Mouse (Mus musculus): ENCODE measurements around the gene Coch. TPM values are rescaled to one million over a fixed set of nuclear protein-coding genes. Genes with fewer than 3 reads are reported as not detected.
"Not testable (repeated sequence)": the region's sequence is repeated elsewhere in the genome, so short reads cannot be mapped to it uniquely, and the experiment has no call there.

The Coch gene
- polyA plus RNA-seq, 1 experiment, result not detected

DNA sequence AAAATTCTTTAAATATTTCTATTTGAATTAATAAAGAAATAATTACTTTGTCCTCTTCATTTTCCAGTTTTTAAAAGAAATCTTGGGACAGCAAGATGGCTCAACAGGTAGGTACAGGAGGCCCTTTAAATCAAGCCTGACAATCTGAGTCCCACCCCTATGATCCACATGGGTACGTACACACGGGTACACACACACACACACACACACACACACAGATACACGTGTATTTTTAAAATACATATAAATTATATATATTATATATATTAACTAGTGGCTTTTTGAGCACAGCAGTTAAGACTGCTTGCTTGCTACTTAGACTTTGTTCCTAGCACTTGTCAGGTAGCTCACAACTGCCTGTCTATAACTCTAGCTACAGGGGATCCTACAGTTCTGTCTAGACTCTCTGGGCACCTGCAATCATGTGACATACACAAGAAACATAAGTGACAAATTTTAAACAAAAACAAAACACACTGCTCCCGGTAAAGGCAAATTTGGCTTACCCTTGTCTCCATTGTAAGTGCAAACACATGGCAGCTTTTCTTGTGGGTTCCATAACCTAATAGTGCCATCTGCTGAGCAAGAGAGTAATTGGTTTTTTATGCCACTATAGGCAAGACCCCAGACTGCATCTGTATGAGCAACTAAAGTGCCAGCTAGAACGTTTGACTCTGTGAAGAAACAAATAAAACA, 29.7 kb downstream of the Coch start:
- WGBS, result 84% methylated on average over 5 of the region's 5 CpGs
- no peak for TF ChIP-seq CTCF (IDR thresholded peaks at IDR 0.05; ENCODE audit: control insufficient read depth, insufficient read depth, low read length)
- TF ChIP-seq POLR2A (IDR thresholded peaks at IDR 0.05; ENCODE audit: borderline replicate concordance, control insufficient read depth, low read depth, low read length), result no peak
- Histone ChIP-seq H3K27ac (ENCODE audit: control insufficient read depth, insufficient read depth, low read depth, low read length, poor library complexity) (no peak overlapping the region), H3K4me3 (replicated peaks; ENCODE audit: control insufficient read depth, low read depth, low read length) (no peak overlapping the region), H3K4me1 (ENCODE audit: control insufficient read depth, insufficient read depth, low read length) (no peaks in the 10 kb centered on the region)

- TF ChIP-seq CTCF (IDR thresholded peaks at IDR 0.05; ENCODE audit: control insufficient read depth, insufficient read depth, low read length) (no peak), POLR2A (IDR thresholded peaks at IDR 0.05; ENCODE audit: borderline replicate concordance, control insufficient read depth, low read depth, low read length) (no peak)
- Histone ChIP-seq H3K4me1 (ENCODE audit: control insufficient read depth, insufficient read depth, low read length) (no peaks in the 10 kb centered on the region), H3K27ac (ENCODE audit: control insufficient read depth, insufficient read depth, low read depth, low read length, poor library complexity) (no peak overlapping the region), H3K4me3 (replicated peaks; ENCODE audit: control insufficient read depth, low read depth, low read length) (no peak overlapping the region)
These were observed 30.2 kb downstream of the Coch start for GRCm38 (mm10) chr12:51623366-51623694.

DNA sequence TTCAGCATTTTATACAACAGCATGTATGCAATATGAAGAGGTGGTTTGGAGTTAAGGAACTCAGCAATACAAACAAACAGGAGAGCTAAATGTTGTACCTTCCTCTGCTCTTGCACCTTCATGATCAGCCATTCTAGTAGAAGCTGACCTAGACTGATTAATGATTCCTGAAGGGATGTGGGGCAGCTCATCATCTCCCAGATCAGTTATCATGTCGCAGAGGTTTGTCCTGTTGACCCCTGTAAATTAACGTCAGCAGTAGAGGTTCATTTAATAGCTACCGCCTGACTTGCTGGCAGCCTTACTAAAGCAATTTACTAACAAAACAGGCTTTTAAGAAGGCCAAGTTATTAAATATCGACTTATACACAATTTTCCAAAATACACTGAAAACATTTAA, 40.3 kb downstream of the Coch start:
- WGBS, result 85% methylated on average over 4 of the region's 4 CpGs
- no peak for TF ChIP-seq CTCF (IDR thresholded peaks at IDR 0.05; ENCODE audit: control insufficient read depth, insufficient read depth, low read length)
- no peak for TF ChIP-seq POLR2A (IDR thresholded peaks at IDR 0.05; ENCODE audit: borderline replicate concordance, control insufficient read depth, low read depth, low read length)
- H3K4me1 ChIP-seq (ENCODE audit: control insufficient read depth, insufficient read depth, low read length), result no peaks in the 10 kb centered on the region; the same call in 1 of the 2 replicates
- no peak overlapping the region for H3K4me3 ChIP-seq (replicated peaks; ENCODE audit: control insufficient read depth, low read depth, low read length)
- no peak overlapping the region for H3K27ac ChIP-seq (ENCODE audit: control insufficient read depth, insufficient read depth, low read depth, low read length, poor library complexity)

GRCm38 (mm10) chr12:51636260-51636659, 43.1 kb downstream of the Coch start:
- H3K4me1 ChIP-seq (ENCODE audit: control insufficient read depth, insufficient read depth, low read length), result no peaks in the 10 kb centered on the region; the same call in 1 of the 2 replicates
- no peak overlapping the region for H3K27ac ChIP-seq (ENCODE audit: control insufficient read depth, insufficient read depth, low read depth, low read length, poor library complexity)
- TF ChIP-seq CTCF (IDR thresholded peaks at IDR 0.05; ENCODE audit: control insufficient read depth, insufficient read depth, low read length), result no peak
- TF ChIP-seq POLR2A (IDR thresholded peaks at IDR 0.05; ENCODE audit: borderline replicate concordance, control insufficient read depth, low read depth, low read length), result no peak
- WGBS, result 84% methylated on average over 2 of the region's 2 CpGs
- no peak overlapping the region for H3K4me3 ChIP-seq (replicated peaks; ENCODE audit: control insufficient read depth, low read depth, low read length)

- 36% methylated on average over 2 of the region's 2 CpGs for WGBS
- no peak overlapping the region for H3K27ac ChIP-seq (ENCODE audit: control insufficient read depth, insufficient read depth, low read depth, low read length, poor library complexity)
These were observed 43.7 kb downstream of the Coch start for GRCm38 (mm10) chr12:51636689-51637470.

DNA sequence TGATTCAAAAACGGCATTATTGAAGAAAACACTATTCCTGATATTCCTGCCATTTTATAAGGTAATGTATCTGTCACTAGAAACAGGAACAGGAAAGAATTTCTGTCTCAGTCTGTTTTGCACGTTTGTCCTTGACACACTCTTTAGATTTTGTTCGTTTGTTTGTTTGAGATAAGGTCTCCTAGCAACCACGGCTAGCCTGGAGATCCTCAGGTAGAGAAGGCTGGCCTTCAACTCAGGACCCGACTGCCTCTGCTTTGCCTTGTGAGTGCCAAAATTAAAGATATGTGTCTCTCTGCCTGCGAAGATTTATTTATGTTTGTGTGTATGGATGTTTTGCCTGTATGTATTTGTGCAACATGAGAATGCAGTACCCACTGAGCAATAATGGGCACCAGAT, 48.7 kb downstream of the Coch start:
- Histone ChIP-seq H3K4me3 (replicated peaks; ENCODE audit: control insufficient read depth, low read depth, low read length) (no peak overlapping the region), H3K27ac (ENCODE audit: control insufficient read depth, insufficient read depth, low read depth, low read length, poor library complexity) (no peak overlapping the region), H3K4me1 (ENCODE audit: control insufficient read depth, insufficient read depth, low read length) (no peaks in the 10 kb centered on the region)
- 35% methylated on average over 6 of the region's 6 CpGs for WGBS
- TF ChIP-seq CTCF (IDR thresholded peaks at IDR 0.05; ENCODE audit: control insufficient read depth, insufficient read depth, low read length) (no peak), POLR2A (IDR thresholded peaks at IDR 0.05; ENCODE audit: borderline replicate concordance, control insufficient read depth, low read depth, low read length) (no peak)

More at GRCm38 (mm10) chr12:51636689-51637470, 43.7 kb downstream of the Coch start:
- TF ChIP-seq CTCF (IDR thresholded peaks at IDR 0.05; ENCODE audit: control insufficient read depth, insufficient read depth, low read length), result no peak
- no peak for TF ChIP-seq POLR2A (IDR thresholded peaks at IDR 0.05; ENCODE audit: borderline replicate concordance, control insufficient read depth, low read depth, low read length)
- H3K4me3 ChIP-seq (replicated peaks; ENCODE audit: control insufficient read depth, low read depth, low read length), result no peak overlapping the region
- no peaks in the 10 kb centered on the region; the same call in 1 of the 2 replicates for H3K4me1 ChIP-seq (ENCODE audit: control insufficient read depth, insufficient read depth, low read length)

DNA sequence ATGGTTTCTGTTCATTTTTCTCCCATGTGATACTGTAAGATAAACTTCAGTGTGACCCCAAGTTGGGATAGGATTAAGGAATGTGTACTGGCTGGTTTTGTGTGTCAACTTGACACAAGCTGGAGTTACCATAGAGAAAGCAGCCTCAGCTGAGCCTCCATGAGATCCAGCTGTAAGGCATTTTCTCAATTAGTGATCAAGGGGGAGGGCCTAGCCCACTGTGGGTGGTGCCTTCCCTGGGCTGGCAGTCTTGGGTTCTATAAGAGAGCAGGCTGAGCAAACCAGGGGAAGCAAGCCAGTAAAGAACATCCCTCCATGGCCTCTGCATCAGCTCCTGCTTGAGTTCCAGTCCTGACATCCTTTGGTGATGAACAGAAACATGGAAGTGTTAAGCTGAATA, 56.3 kb downstream of the Coch start:
- H3K4me1 ChIP-seq (ENCODE audit: control insufficient read depth, insufficient read depth, low read length); H3K4me3 ChIP-seq (replicated peaks; ENCODE audit: control insufficient read depth, low read depth, low read length); H3K27ac ChIP-seq (ENCODE audit: control insufficient read depth, insufficient read depth, low read depth, low read length, poor library complexity): not testable (repeated sequence)

Other genes starting within 250 kb of the Coch start
- gene G2e3, start 245.3 kb upstream of the Coch start, polyA plus RNA-seq (2011; ENCODE audit: insufficient read depth, insufficient read length, low replicate concordance, missing spikeins), result 8.2 and 9.4 TPM in 2 replicates
- 12.5 and 19.5 TPM in 2 replicates for gene Scfd1, start 215.8 kb upstream of the Coch start, polyA plus RNA-seq (2011; ENCODE audit: insufficient read depth, insufficient read length, low replicate concordance, missing spikeins)
- gene Ap4s1, start 97.7 kb downstream of the Coch start, polyA plus RNA-seq (2011; ENCODE audit: insufficient read depth, insufficient read length, low replicate concordance, missing spikeins), result 19.3 and 38.5 TPM in 2 replicates
- 13.7 and 19.4 TPM in 2 replicates for gene Strn3, start 98.6 kb downstream of the Coch start, polyA plus RNA-seq (2011; ENCODE audit: insufficient read depth, insufficient read length, low replicate concordance, missing spikeins)
- gene Hectd1, start 236.2 kb downstream of the Coch start, polyA plus RNA-seq (2011; ENCODE audit: insufficient read depth, insufficient read length, low replicate concordance, missing spikeins), result 20.1 and 31.2 TPM in 2 replicates